Mouse (Mus musculus) right cerebral cortex, postnatal 14 days (tissue): ENCODE results near the gene Iqsec1.
A peak's percentile ranks its signal among the peaks of the same experiment; 100 is the strongest.

Experiments used
- DNase-seq: peaks from one replicate; pipeline ENCODE4 v3.0.0; 2022

Iqsec1 gene

GRCm38 (mm10) chr6:90615362-90615761, 373.1 kb downstream of the Iqsec1 start:
- no peak for DNase-seq

- no peak for DNase-seq
These were observed 375.2 kb downstream of the Iqsec1 start for GRCm38 (mm10) chr6:90613277-90613676.

DNA sequence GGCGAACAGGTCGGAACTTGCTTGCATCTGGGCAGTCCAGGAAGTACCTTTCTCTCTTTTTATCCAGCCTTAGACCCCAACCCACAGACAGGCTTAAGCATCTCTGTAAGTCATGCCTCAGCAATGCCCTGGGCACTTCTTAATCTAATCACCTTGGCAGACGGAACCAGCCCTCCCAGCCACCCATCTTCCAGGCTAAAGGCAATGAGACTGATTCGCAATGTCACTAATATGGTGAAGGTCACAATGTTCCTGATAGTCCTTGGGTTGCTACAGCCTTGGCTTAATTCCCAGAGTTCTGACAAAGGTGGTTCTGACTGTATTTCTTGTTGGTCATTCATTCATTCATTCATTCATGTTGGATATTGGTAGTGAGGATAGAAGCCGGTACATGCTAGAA, 378.2 kb downstream of the Iqsec1 start:
- no peak for DNase-seq

DNA sequence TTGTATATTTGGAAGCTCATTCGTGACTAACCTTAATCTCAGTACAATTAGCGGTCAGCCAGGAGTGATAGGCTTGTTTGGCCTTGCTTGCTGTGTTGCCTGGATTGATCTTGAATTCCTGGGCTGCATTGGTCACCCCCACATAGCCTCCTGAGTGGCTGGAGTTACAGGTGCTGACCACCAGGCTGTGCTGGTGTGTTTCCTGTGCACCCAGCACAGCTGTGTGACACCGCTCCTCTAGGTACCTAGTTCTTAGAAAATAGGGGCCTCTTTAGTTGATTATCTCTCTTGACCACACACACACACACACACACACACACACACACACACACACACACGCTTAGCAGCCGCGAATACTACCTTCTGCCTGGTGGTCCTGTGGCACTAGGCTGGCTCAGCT, 380.3 kb downstream of the Iqsec1 start:
- no peak for DNase-seq

DNA sequence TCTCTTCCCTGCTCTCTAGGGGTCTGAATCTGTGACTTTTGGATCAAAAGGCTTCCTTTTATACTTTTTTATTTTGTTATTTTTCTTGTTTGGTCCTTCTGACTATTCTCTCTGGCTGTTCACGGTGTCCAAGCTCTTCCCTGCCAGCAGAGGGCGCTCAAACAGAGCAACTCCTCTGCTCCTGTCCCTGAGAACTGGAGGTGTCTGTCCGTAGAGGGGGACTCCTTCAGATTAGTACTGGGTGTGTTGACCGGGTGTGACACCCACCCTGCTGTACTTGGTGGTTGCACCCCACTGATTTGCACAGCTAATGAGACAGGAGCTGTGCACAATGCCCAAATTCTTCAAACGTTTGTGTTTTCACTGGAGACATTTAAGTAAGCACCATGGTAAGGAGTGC, 381.3 kb downstream of the Iqsec1 start:
- DNase-seq: peak; percentile 70

GRCm38 (mm10) chr6:90606538-90606937, 381.9 kb downstream of the Iqsec1 start:
- peak; percentile 62 for DNase-seq
